Mouse (Mus musculus): ENCODE measurements at regions not wholly inside any gene's neighbourhood (a gene's known extent, or its start where the extent isn't known, plus 50 kb on each side); places are given as distances from the start of the nearest gene placed in this dataset.

GRCm38 (mm10) chr1:117051311-117051710 lies 248.5 kb downstream of the Gm19965 start:
- peak; percentile 78 for DNase-seq (ENCODE audit: low read depth, low spot score)

DNA sequence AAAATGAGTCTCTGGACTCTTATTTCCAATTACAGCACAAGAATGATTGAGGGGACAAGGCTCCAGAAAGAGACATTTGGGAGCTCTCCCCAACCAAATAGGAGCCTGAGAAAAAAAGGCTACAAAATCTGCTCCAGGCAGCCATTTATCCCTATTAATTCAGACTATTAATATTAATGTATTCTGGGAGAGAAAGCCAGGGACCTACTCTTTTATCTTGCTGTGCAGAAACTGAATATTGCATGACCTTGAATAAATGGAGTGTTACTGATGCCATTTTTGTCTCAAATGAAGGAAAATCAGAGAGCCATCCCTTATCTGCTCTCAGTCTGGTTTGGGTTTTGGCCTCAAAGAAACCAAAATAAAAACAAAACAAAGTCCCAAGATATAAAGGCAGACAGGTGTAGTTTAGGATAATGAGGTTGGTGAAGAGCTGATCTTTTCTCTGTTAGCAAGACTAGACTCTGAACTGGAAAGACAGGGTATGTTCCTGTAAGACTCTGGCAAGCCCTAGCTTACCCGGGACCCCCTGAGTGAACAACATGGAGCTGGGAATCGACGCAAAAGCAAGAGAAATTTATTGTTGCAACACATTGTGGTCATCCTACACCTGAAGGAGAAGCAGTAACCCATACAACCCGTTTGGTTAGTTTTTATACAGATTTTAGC lies 264.5 kb downstream of the Gm19965 start:
- no peak for DNase-seq (ENCODE audit: low read depth, low spot score)

DNA sequence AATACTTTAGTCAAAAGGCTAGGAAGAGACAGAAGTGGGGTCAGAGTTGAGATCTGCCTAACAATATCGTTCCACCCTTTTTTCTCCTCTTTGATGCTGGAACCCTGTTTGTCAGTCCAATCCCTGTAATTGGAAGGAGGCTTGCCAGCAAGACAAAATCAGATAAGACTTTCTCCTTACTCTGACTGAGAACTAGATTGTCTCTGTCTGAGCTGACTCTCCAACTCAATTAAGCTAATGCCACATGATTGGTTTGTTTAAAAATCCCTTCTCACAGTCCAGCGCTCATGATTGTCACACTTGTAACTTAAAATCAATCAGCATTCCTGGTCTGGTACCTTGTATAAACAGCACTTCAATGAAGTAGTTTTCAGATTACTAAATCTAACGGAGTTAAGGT lies 284.4 kb downstream of the Gm19965 start:
- DNase-seq (ENCODE audit: low read depth, low spot score) = peak; percentile 1

DNA sequence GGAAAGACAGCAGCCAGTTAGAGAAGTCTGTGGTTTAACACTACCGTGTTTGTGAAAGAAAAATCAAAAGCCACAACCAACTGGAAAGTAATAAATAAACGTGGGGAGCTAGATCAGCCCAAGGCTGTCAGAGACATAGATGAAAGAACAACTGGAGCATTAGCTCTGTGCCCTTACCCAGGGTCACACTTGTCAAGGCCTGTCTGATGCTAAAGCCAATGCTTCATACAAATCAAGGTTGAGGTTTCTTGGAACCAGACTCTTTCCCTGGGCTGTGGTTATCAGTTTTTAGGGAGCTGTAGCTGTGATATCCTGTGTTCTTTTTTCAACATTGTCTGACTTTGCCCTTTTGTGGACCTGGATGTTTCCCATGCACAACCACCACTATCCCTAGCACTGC lies 308.7 kb downstream of the Gm19965 start:
- DNase-seq (ENCODE audit: low read depth, low spot score) = no peak

- no peak for DNase-seq (ENCODE audit: low read depth, low spot score)
These were observed 311.1 kb downstream of the Gm19965 start for GRCm38 (mm10) chr1:117113918-117114317.

GRCm38 (mm10) chr1:117122965-117123364 lies 320.2 kb downstream of the Gm19965 start:
- no peak for DNase-seq (ENCODE audit: low read depth, low spot score)
